Mouse (Mus musculus): ENCODE measurements around the gene Steap3. TPM values are rescaled to one million over a fixed set of nuclear protein-coding genes. Genes with fewer than 3 reads are reported as not detected.

Gene Steap3
- polyA plus RNA-seq, 1 experiment from 2014 or later: 46.7 TPM

DNA sequence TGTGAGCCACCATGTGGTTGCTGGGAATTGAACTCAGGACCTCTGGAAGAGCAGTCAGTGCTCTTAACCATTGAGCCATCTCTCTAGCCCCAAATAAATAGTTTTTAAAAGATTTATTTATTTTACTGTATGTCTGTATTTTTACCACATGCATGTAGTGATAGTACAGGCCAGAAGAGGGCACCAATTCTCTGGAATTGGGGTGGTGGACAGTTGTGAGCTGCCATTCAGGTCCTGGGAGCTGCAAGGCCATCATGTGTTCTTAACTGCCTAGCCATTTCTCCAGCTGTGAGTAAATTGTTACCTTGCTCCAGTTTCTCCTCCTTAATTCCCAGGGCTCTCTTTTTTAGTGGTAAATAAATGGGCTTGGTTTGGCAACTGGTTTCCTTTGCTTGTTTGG is 118.3 kb downstream of the Steap3 start:
- Histone ChIP-seq H3K36me3 (no peaks in the 10 kb centered on the region), H3K27ac (no peak overlapping the region), H3K27me3 (no peaks in the 10 kb centered on the region), H3K4me1 (replicated peaks) (no peaks in the 10 kb centered on the region), H3K9me3 (replicated peaks) (no peaks in the 10 kb centered on the region), H3K9ac (no peak overlapping the region), H3K4me3 (replicated peaks) (no peak overlapping the region), H3K4me2 (no peak overlapping the region)
- no peak for ATAC-seq (ENCODE audit: low read depth)
- no peak for DNase-seq

DNA sequence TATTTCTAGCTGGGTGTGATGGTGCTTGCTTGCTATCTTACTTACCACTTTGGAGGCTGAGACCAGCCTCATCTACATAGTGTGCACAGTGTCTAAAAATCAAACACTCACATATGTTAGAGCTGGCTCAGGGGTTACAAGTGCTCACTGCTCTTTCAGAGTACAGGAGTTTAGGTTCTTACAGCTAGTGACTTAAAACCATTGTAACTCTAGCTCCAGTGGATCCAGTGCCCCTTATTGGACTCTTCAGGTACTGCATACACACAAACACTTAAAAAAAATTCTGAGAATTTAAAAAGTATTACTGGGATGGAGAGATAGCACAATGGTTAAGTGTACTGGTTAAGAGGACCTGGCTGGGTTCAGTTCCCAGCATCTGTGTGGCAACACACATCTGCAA is 125.5 kb downstream of the Steap3 start:
- Histone ChIP-seq H3K27me3 (no peaks in the 10 kb centered on the region), H3K9me3 (replicated peaks) (no peaks in the 10 kb centered on the region), H3K36me3 (no peaks in the 10 kb centered on the region), H3K4me1 (replicated peaks) (no peaks in the 10 kb centered on the region), H3K4me2 (no peak overlapping the region), H3K27ac (no peak overlapping the region), H3K9ac (no peak overlapping the region), H3K4me3 (replicated peaks) (no peak overlapping the region)
- ATAC-seq (ENCODE audit: low read depth): no peak
- no peak for DNase-seq

DNA sequence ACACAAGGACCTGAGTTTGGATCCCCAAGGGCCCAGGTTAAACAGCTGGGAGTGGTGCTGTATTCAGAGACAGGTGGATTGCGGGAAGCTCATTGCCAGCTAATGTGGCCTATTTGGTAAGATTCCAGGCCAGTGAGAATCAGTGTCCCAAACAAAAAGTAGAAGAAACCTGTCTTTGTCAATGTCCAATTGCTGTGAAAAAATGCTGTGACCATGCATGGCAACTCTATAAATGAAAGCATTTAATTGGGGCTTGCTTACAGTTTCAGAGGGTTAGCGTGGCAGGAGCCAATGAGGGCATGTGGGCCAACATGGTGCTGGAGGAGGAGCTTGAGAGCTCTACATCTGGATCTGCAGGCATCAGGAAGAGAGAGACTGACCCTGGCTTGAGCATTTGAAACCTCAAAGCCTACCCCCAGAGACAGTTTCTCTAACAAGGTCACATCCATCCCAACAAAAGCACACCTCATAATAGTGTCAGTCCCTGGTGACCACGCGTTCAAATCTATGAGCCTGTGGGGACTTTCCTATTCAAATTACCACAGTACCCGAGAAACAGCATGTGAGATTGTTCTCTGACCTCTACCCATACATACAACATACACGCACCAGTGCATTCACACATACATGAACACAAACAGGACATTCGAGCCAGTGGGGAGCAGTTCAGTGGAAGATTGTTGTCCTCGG is 126.8 kb downstream of the Steap3 start:
- Histone ChIP-seq H3K27ac (no peak overlapping the region), H3K4me3 (replicated peaks) (no peak overlapping the region), H3K9ac (no peak overlapping the region), H3K27me3 (no peaks in the 10 kb centered on the region), H3K9me3 (replicated peaks) (no peaks in the 10 kb centered on the region), H3K4me2 (no peak overlapping the region), H3K36me3 (no peaks in the 10 kb centered on the region), H3K4me1 (replicated peaks) (no peaks in the 10 kb centered on the region)
- 69% methylated on average over 8 of the region's 8 CpGs for WGBS (ENCODE audit: insufficient replicate concordance)
- no peak for DNase-seq
- no peak for ATAC-seq (ENCODE audit: low read depth)

DNA sequence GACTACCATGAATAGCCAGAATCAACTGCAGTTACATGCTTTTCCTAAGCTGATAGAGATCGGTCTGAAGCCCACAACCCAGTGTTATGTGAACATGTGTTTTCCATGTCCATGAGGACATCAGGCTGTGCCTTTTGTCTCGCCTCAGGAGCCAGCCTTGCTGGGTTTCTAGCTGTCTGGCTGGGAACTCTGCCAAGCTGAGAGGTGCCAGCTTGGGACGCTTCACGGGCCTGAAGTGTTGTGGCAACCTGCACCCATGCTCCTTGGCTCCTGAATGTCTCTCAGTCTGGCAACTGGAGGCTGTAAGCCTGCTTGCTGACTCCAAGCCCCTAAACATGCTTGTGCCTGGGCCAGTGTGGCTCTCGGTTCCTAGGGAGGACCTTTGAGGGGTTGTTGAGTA is 130.0 kb downstream of the Steap3 start:
- H3K4me3 ChIP-seq (replicated peaks): no peak overlapping the region
- no peak for DNase-seq

More for the DNA sequence above, 130.0 kb downstream of the Steap3 start:
- no peaks in the 10 kb centered on the region for H3K27me3 ChIP-seq
- no peak for ATAC-seq (ENCODE audit: low read depth)
- H3K36me3 ChIP-seq: no peaks in the 10 kb centered on the region
- no peaks in the 10 kb centered on the region for H3K9me3 ChIP-seq (replicated peaks)
- no peaks in the 10 kb centered on the region for H3K4me1 ChIP-seq (replicated peaks)
- no peak overlapping the region for H3K27ac ChIP-seq
- 71% methylated on average over 5 of the region's 5 CpGs for WGBS (ENCODE audit: insufficient replicate concordance)
- H3K9ac ChIP-seq: no peak overlapping the region
- H3K4me2 ChIP-seq: no peak overlapping the region

Other genes starting within 250 kb of the Steap3 start
- 46.4 and 52.5 TPM in 2 replicates for gene Tmem37, start 198.6 kb downstream of the Steap3 start, polyA plus RNA-seq (2015; fragmentation: Nextera tagmentation; extraction: Ambion mirVana)
- gene Dbi, start 151.6 kb downstream of the Steap3 start, polyA plus RNA-seq (2015; fragmentation: Nextera tagmentation; extraction: Ambion mirVana): 581 and 610 TPM in 2 replicates
- gene 3110009E18Rik, start 151.5 kb downstream of the Steap3 start, polyA plus RNA-seq (2015; fragmentation: Nextera tagmentation; extraction: Ambion mirVana): 12.6 and 12.7 TPM in 2 replicates
- not detected in 2 replicates for gene C1ql2, start 67.9 kb upstream of the Steap3 start, polyA plus RNA-seq (2015; fragmentation: Nextera tagmentation; extraction: Ambion mirVana)
- gene Marco, start 232.3 kb upstream of the Steap3 start, polyA plus RNA-seq (2015; fragmentation: Nextera tagmentation; extraction: Ambion mirVana): 24.2 and 26.0 TPM in 2 replicates

All from liver, embryonic 13.5 days (tissue).